Mouse (Mus musculus): ENCODE data around the gene Edil3.

DNA sequence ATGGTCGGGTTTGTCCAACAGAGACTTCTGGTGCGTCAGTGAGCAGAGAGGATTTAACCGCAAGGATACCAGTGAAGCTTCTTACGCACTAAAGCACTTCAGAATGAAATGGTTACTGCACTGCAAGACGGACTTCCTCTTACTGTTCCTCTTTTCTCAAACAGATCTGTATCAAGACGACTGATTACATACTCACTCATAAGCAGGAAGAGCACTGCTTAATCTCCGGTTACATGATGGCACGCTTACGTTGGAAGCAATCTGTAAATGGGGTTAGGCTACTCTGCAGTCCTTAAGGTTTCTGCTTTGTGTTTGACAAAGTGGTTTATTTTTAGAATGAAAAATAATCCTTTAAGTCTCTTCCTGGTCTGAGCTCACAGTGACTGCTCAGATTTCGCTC is 7.1 kb downstream of the Edil3 start:
- TF ChIP-seq CTCF (IDR thresholded peaks at IDR 0.05; ENCODE audit: borderline replicate concordance, insufficient read depth, low read length), result no peak
- TF ChIP-seq POLR2A (IDR thresholded peaks at IDR 0.05; ENCODE audit: low read depth, low read length), result no peak

All from embryonic fibroblast, embryonic 13.5 days (primary cell).